Mouse (Mus musculus) E14TG2a.4 (cell line): ENCODE results near the gene Zfp119a.

Experiments used
- CTCF ChIP-seq: conservative IDR thresholded peaks from 2 replicates; pipeline ENCODE4 v1.5.1; 2014; ENCODE audit warnings: low read length
- NANOG ChIP-seq: IDR thresholded peaks from 2 replicates; pipeline ENCODE4 v1.6.1; 2014; ENCODE audit warnings: borderline replicate concordance, low read length, mixed read lengths
- POU5F1 ChIP-seq: IDR thresholded peaks from 2 replicates; pipeline ENCODE4 v1.6.1; 2014; ENCODE audit warnings: low read length, borderline replicate concordance

GRCm38 (mm10) chr17:55904131-55904530, 25.4 kb upstream of the Zfp119a start:
- no peak for TF ChIP-seq CTCF
- TF ChIP-seq POU5F1, result no peak
- no peak for TF ChIP-seq NANOG
